Mouse (Mus musculus) mouse trophoblast stem cell (cell line): ENCODE data around the gene P2ry12.

ENCODE experiments used
- in situ Hi-C, 2 experiments: fragments of 300-500 bp; cut with MseI, MboI; formaldehyde crosslinking; loops; 2 replicates in 1 of 2; 3 replicates in 1 of 2; pipeline ENCODE4 v1.15.1; 2025

Gene P2ry12

GRCm38 (mm10) chr3:59234878-59235277 lies 27.8 kb downstream of the P2ry12 start:
- in situ Hi-C loops, result no loop called here

- in situ Hi-C loops, result no loop called here
These were observed 31.8 kb downstream of the P2ry12 start for GRCm38 (mm10) chr3:59230912-59231311.

- in situ Hi-C loops, result no loop called here
These were observed 33.7 kb downstream of the P2ry12 start for GRCm38 (mm10) chr3:59228730-59229551.

DNA sequence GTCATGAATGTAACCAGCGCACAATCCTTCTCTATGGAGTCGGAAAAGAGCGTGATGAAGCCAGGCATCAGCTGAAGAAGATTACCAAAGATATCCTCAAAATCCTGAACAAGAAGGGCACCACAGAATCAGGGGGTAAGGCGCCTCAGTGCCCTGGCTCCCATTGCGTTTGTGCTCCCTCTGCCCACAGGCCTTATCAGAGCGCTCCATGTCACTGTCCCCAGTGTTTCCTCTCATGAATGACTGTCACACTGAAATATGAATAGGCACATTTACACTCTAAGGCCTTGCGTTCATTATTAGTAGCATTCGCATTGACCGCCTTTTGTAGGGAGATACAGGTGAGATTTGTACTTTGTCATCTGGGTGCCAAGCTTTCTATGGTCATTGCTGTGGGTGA lies 35.0 kb downstream of the P2ry12 start:
- in situ Hi-C loops, result no loop called here

- in situ Hi-C loops, result no loop called here
These were observed 37.3 kb downstream of the P2ry12 start for GRCm38 (mm10) chr3:59225411-59225810.

DNA sequence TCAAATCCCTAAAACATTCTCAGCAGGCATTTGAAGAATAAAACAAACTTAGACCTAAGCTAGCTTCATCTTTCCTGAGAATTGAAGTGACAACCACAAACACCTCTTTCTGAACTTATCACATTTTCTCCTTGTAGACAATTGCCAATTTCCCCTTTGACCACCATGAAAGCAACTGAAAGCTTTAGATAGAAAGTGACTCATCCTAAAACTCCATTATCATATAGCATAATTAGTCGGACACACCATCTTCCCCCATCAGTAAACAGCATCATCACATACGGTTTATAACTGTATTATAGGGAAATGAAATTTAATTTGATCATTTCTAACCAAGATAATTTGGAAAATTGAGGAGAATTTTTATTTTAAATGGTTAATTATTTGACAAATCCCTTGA lies 40.4 kb downstream of the P2ry12 start:
- in situ Hi-C loops, result no loop called here

DNA sequence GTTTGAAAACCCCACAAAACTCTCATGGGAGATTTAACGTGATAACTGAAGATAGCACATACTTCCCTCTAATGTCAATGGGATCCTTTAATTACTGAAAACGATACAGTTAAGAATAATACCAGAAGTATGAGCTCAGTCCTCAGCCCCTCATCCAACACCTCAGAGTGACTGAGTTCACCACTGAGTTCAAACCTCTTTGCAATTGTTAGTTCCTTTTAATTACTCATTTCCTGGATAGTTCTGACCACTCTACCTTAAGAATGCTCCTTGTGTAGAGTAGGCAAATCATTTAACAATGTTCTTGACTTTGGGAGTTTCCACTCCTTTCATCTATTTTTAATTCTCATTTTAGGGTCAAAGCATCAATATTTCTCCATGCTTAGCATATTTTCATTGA lies 43.3 kb downstream of the P2ry12 start:
- in situ Hi-C loops, result no loop called here

- in situ Hi-C loops, result no loop called here
These were observed 45.5 kb downstream of the P2ry12 start for GRCm38 (mm10) chr3:59217211-59217610.

GRCm38 (mm10) chr3:59212404-59212803 lies 50.3 kb downstream of the P2ry12 start:
- in situ Hi-C loops, result no loop called here

DNA sequence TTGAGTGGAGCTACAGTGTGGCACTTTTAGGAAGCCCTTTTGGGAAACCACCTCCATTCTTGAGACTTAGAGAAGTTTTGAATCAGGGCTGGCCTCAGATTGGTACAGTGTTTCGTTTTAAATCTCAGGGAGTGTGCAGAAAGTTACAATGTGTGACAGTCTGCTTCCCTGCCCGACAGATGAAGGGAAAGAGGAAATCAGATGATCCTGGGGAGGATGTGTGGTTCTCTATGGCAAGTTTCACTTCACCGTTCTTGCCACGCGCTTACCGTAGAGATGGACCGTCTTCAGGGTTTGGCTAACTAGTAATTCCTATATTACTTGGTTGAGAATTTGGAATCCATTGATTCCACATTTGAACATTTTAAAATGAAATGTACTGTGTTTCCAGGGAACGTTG lies 50.9 kb downstream of the P2ry12 start:
- in situ Hi-C loops, result no loop called here

DNA sequence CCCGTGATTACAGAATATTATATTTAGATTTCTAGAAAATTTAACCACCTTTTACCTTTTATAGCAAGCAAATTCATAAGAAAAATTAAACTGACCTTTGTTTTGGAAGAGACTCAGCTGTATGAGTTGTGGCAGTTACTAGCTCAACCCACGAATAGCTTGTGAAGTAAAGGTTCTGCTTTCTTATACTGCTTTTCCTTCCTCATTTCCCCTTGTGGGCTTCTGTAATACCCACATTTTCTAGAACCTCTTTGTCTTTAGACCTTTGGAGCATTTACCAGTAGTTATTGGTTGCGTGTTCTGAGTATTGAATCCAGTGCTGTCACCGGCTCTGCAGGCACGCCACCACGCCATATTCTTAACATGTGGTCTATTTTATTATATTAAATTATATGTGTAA lies 51.9 kb downstream of the P2ry12 start, which contains the start of gene P2ry13:
Gene P2ry13 (minus strand): TSS at position 156 of the 400 bp plus-strand sequence.
- in situ Hi-C loops, result no loop called here

DNA sequence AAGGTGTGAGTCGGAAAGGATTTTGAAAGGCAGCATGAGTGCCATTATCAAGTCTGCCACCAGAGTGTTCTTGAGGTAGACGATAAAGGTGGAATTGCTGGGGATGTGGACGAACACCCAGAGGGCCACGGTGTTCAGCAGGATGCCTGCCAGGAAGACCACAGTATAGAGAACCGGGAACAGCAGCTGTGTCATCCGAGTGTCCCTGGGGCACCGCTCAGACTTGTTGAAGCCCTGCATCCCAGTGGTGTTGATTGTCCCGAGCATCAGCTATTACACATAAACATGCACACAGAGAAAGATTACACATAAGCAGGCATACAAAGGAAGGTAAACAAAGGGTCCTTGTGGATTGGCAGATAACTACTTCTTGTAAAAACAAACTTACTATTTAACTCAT lies 52.6 kb downstream of the P2ry12 start:
- in situ Hi-C loops, result no loop called here

- in situ Hi-C loops, result loop anchor here in 1 of 2 experiments (10.0 kb wide), 1 partner anchor 84 kb away; no protein-coding TSS in a partner anchor
These were observed 53.8 kb downstream of the P2ry12 start for GRCm38 (mm10) chr3:59208650-59209548.

DNA sequence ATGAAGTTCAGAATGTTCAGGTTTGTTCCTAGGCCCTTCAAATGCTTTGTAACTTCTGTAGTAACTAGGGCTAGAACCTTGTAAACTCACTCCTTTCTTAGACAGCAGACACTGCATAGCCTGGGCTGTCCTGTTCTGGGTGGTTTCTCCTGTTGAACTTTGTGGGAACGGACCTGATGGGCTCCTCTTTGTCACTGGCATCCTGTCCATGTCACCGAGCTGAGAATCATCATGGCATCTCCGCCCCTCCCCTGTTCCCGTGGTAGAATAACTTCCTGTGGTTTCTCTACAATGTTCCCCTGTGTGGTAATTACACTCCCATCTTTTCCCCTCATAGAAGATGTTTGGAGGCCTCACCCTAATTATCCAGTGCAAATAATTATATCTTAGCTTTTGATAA lies 56.7 kb downstream of the P2ry12 start:
- in situ Hi-C loops, result loop anchor here in 1 of 2 experiments (10.0 kb wide), 1 partner anchor 81 kb away; no protein-coding TSS in a partner anchor

- in situ Hi-C loops, result loop anchor here in 1 of 2 experiments (10.0 kb wide), 1 partner anchor 80 kb away; no protein-coding TSS in a partner anchor
These were observed 57.8 kb downstream of the P2ry12 start for GRCm38 (mm10) chr3:59204719-59205503.

DNA sequence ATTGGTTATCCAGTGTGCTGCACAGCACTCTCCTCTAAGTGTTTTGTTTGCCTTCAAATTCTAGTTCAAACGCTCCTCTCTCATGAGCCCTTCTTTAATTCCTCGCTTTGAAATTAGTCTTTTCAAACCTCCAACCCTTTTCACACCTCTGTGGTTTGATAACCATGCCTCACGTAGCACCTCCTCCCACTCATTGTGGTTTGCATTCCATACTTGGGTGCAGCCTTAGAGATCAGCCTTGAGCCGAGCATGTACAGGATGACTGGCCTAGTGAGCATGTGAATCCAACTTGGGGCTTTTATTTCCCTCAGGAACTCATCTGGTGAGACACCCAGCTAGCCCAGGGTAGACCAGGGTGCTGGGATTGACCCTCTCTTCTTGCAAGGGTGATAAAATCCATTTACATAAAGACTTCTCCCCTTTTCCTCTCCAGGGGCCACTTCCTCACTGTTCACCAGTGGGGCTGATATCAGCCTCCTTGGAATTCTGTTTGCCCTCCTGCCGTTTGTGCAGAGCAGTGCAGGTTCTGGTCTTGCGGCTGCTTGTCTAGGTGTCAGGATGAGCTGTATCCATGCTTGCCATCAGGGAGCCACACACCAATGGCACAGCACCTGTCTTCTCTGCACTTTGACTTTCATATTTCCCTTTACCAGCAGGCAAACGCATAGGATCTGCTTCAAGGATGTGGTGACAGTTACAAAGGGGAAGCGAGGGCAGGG lies 58.7 kb downstream of the P2ry12 start:
- in situ Hi-C loops, result loop anchor here in 1 of 2 experiments (10.0 kb wide), 1 partner anchor 79 kb away; no protein-coding TSS in a partner anchor

GRCm38 (mm10) chr3:59197329-59197948 lies 65.2 kb downstream of the P2ry12 start:
- in situ Hi-C loops, result no loop called here

DNA sequence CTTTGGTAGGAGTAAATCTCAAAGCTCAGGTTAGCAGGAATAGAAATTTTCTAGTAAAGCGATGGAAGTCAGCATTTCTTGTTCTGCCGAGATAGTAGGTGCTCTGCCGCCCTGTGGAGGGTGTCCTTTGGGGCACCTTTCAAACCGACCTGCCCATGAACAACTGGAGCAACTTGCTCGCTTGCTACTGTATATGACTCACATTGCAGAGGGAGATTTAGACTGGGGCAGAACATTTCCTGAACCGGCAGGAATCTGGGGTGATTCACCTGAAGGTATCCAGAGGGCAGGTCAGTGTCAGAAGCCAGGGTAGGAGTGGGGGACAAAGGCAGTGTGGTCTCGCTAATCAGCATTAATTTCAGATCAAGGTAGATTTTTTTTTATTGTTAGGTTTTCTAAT lies 67.7 kb downstream of the P2ry12 start, which contains the start of gene Gpr87:
Gene Gpr87 (minus strand): TSS at position 167 of the 400 bp plus-strand sequence.
- in situ Hi-C loops, result no loop called here

GRCm38 (mm10) chr3:59194099-59194498 lies 68.6 kb downstream of the P2ry12 start:
- in situ Hi-C loops, result no loop called here

GRCm38 (mm10) chr3:59191674-59192073 lies 71.0 kb downstream of the P2ry12 start:
- in situ Hi-C loops, result no loop called here
